Mouse (Mus musculus) spleen, adult 2 months (tissue): ENCODE data around the gene Pnpla2.

Source experiments
- CTCF ChIP-seq: fragments of 200-500 bp; IDR thresholded peaks from 2 replicates; pipeline ENCODE4 v1.5.1; 2011; ENCODE audit warnings: mild to moderate bottlenecking, inconsistent platforms; ENCODE audit not compliant: insufficient read depth, insufficient read length, insufficient replicate concordance; ENCODE audit errors: extremely low read depth
- POLR2A ChIP-seq: fragments of 200-500 bp; IDR thresholded peaks from 2 replicates; pipeline ENCODE4 v1.6.1; 2011; ENCODE audit warnings: low read depth, low read length, inconsistent platforms

- no peak for TF ChIP-seq CTCF
- TF ChIP-seq POLR2A: no peak
These were observed 7.4 kb downstream of the Pnpla2 start for GRCm38 (mm10) chr7:141462333-141462821.
